In genomic region chr16:87988805-87989204, GRCm38 (mm10) we compare ENCODE assay signal across 17 mouse cellular contexts.
DNase-seq lines count a peak whose midpoint lies in the region; ATAC-seq and TF ChIP-seq lines count a peak whose summit lies in the region.
"Had no signal": no experiment of that assay in that cellular context is flagged by ENCODE, and none has a peak within 500 bp of the region (broad histone marks: within the 10 kb centered on the region; RNA-seq: fewer than 3 reads in every experiment).

No protein-coding gene starts in this region.

- no peaks in the 10 kb centered on the region for H3K9me3 ChIP-seq in neural tube, embryonic 11.5 days (ENCODE audit: control insufficient read depth, low read length)
- no peaks in the 10 kb centered on the region for H3K9me3 ChIP-seq in forebrain, embryonic 14.5 days (replicated peaks; ENCODE audit: control insufficient read depth, low read length)
- no peaks in the 10 kb centered on the region for H3K9me3 ChIP-seq in hindbrain, postnatal 0 days (ENCODE audit: low read length)
- H3K9me3 ChIP-seq in midbrain, postnatal 0 days (ENCODE audit: low read length), result no peaks in the 10 kb centered on the region
- H3K9me3 ChIP-seq: limb, embryonic 10.5 days had no signal

- H3K9ac ChIP-seq in neural tube, embryonic 11.5 days (ENCODE audit: low read length), result no peak overlapping the region
- H3K9ac ChIP-seq in forebrain, embryonic 14.5 days (ENCODE audit: low read length), result no peak overlapping the region
- no peak overlapping the region for H3K9ac ChIP-seq in hindbrain, postnatal 0 days (replicated peaks; ENCODE audit: low read length)
- H3K9ac ChIP-seq in midbrain, postnatal 0 days (replicated peaks; ENCODE audit: low read length, poor library complexity, severe bottlenecking), result no peak overlapping the region
- H3K9ac ChIP-seq: liver, embryonic 14.5 days had no signal

- H3K36me3 ChIP-seq in neural tube, embryonic 11.5 days (ENCODE audit: control insufficient read depth, insufficient read depth, low read length), result no peaks in the 10 kb centered on the region
- H3K36me3 ChIP-seq in forebrain, embryonic 14.5 days (ENCODE audit: control insufficient read depth, insufficient read depth, low read length), result no peaks in the 10 kb centered on the region
- no peaks in the 10 kb centered on the region for H3K36me3 ChIP-seq in hindbrain, postnatal 0 days (ENCODE audit: insufficient read depth, low read length)
- H3K36me3 ChIP-seq in midbrain, postnatal 0 days (ENCODE audit: insufficient read depth, low read length), result no peaks in the 10 kb centered on the region
- H3K36me3 ChIP-seq: limb, embryonic 10.5 days had no signal

- TF ChIP-seq CTCF in hindbrain, postnatal 0 days (IDR thresholded peaks at IDR 0.05; ENCODE audit: low read depth), result no peak
- no peak for TF ChIP-seq CTCF in midbrain, postnatal 0 days (IDR thresholded peaks at IDR 0.05)

- H3K4me1 ChIP-seq in neural tube, embryonic 11.5 days (ENCODE audit: control insufficient read depth, insufficient read depth, low read length), result no peaks in the 10 kb centered on the region
- no peaks in the 10 kb centered on the region for H3K4me1 ChIP-seq in forebrain, embryonic 14.5 days (ENCODE audit: control insufficient read depth, insufficient read depth, low read length)
- H3K4me1 ChIP-seq in hindbrain, postnatal 0 days (ENCODE audit: insufficient read depth, low read length), result no peaks in the 10 kb centered on the region
- no peaks in the 10 kb centered on the region for H3K4me1 ChIP-seq in midbrain, postnatal 0 days (ENCODE audit: insufficient read depth, low read length)
- H3K4me1 ChIP-seq: limb, embryonic 10.5 days had no signal

- peak; percentile 65; the same call in 1 of the 2 replicates for ATAC-seq in neural tube, embryonic 11.5 days (ENCODE audit: insufficient read depth, low FRiP score, low TSS enrichment)
- peak; percentile 81 for ATAC-seq in forebrain, embryonic 14.5 days
- peak; percentile 82; the same call in 1 of the 2 replicates for ATAC-seq in hindbrain, postnatal 0 days
- 0 out of 2 replicates have a peak, but pooled peaks have one; percentile 60 for ATAC-seq in midbrain, postnatal 0 days (ENCODE audit: low FRiP score)
- ATAC-seq: Patski had no signal

- no peaks in the 10 kb centered on the region for H3K27me3 ChIP-seq in neural tube, embryonic 11.5 days (ENCODE audit: control insufficient read depth, insufficient read depth, low read length)
- H3K27me3 ChIP-seq in forebrain, embryonic 14.5 days (replicated peaks; ENCODE audit: control insufficient read depth, insufficient read depth, low read length), result no peaks in the 10 kb centered on the region
- H3K27me3 ChIP-seq in hindbrain, postnatal 0 days (ENCODE audit: insufficient read depth, low read length), result no peaks in the 10 kb centered on the region
- no peaks in the 10 kb centered on the region for H3K27me3 ChIP-seq in midbrain, postnatal 0 days (ENCODE audit: insufficient read depth, low read length)
- H3K27me3 ChIP-seq: Patski had no signal

- WGBS in neural tube, embryonic 11.5 days, result 54% methylated on average over 2 of the region's 2 CpGs
- WGBS in forebrain, embryonic 14.5 days, result 4% methylated on average over 2 of the region's 2 CpGs
- WGBS in hindbrain, postnatal 0 days, result 12% methylated on average over 2 of the region's 2 CpGs
- WGBS in midbrain, postnatal 0 days, result 17% methylated on average over 2 of the region's 2 CpGs

- no peak overlapping the region for H3K4me3 ChIP-seq in neural tube, embryonic 11.5 days (ENCODE audit: low read depth, low read length)
- H3K4me3 ChIP-seq in forebrain, embryonic 14.5 days (ENCODE audit: low read depth, low read length), result no peak overlapping the region
- no peak overlapping the region for H3K4me3 ChIP-seq in hindbrain, postnatal 0 days (ENCODE audit: low read length)
- H3K4me3 ChIP-seq in midbrain, postnatal 0 days (ENCODE audit: low read depth, low read length), result no peak overlapping the region
- H3K4me3 ChIP-seq: limb, embryonic 10.5 days had no signal

- DNase-seq in neural tube, embryonic 11.5 days (ENCODE audit: low spot score), result peak; percentile 33
- no peak for DNase-seq in neural tube, embryonic 10.5 days (ENCODE audit: extremely low spot score, low spot score)
- DNase-seq in forebrain, embryonic 14.5 days (ENCODE audit: low spot score), result peak; percentile 79
- peak; percentile 57 for DNase-seq in hindbrain, postnatal 0 days (ENCODE audit: low spot score)
- peak; percentile 62 for DNase-seq in midbrain, postnatal 0 days (ENCODE audit: low spot score)
- no peak for DNase-seq in spleen, adult 12 weeks (ENCODE audit: low spot score)
- DNase-seq in natural killer cell, adult 2 months (ENCODE audit: low spot score in 2 of 2), result no peak
- DNase-seq in gastrocnemius, adult 18-20 months (ENCODE audit: low spot score), result no peak
- DNase-seq: cerebellum, postnatal 36 days; kidney, adult 9 months; layer of hippocampus, postnatal 36 days; lung, postnatal 10 days; thymus, postnatal 25 days had no signal

- no peak overlapping the region for H3K27ac ChIP-seq in neural tube, embryonic 11.5 days (ENCODE audit: low read depth, low read length)
- H3K27ac ChIP-seq in forebrain, embryonic 14.5 days (ENCODE audit: low read depth, low read length), result no peak overlapping the region
- no peak overlapping the region for H3K27ac ChIP-seq in hindbrain, postnatal 0 days
- H3K27ac ChIP-seq in midbrain, postnatal 0 days (ENCODE audit: low read depth, low read length), result no peak overlapping the region
- H3K27ac ChIP-seq: limb, embryonic 10.5 days; liver, embryonic 14.5 days; stomach, postnatal 0 days had no signal

- H3K4me2 ChIP-seq in neural tube, embryonic 11.5 days (ENCODE audit: low read depth), result no peak overlapping the region
- no peak overlapping the region for H3K4me2 ChIP-seq in forebrain, embryonic 14.5 days (ENCODE audit: low read length)
- H3K4me2 ChIP-seq in hindbrain, postnatal 0 days (ENCODE audit: low read depth, low read length), result no peak overlapping the region
- no peak overlapping the region for H3K4me2 ChIP-seq in midbrain, postnatal 0 days (ENCODE audit: low read depth, low read length, poor library complexity, severe bottlenecking)

Comparison
In these comparisons a context has a peak if more than half of its experiments do, and no peak if none do; other contexts are left out.
1. DNase-seq: peak in neural tube, embryonic 11.5 days (single experiment), forebrain, embryonic 14.5 days (single experiment), hindbrain, postnatal 0 days (single experiment) and midbrain, postnatal 0 days (single experiment); none in neural tube, embryonic 10.5 days (single experiment), spleen, adult 12 weeks (single experiment), natural killer cell, adult 2 months (0 of 2) and gastrocnemius, adult 18-20 months (single experiment).
2. Peak in every context shown above with its lines, with median percentiles within 50 percentile points of each other: ATAC-seq.